Mouse (Mus musculus) neutrophil, adult 59 days (primary cell): ENCODE measurements around the gene Cd70. TPM values are rescaled to one million over a fixed set of nuclear protein-coding genes. Genes with fewer than 3 reads are reported as not detected.

Experiments
- total RNA-seq, 2 experiments: library from RNA; stranded (reverse); gene quantifications; 1 replicate in 1 of 2; 2 replicates in 1 of 2; pipeline ENCODE4 v1.2.4; 2023

The Cd70 gene
- total RNA-seq: not detected

DNA sequence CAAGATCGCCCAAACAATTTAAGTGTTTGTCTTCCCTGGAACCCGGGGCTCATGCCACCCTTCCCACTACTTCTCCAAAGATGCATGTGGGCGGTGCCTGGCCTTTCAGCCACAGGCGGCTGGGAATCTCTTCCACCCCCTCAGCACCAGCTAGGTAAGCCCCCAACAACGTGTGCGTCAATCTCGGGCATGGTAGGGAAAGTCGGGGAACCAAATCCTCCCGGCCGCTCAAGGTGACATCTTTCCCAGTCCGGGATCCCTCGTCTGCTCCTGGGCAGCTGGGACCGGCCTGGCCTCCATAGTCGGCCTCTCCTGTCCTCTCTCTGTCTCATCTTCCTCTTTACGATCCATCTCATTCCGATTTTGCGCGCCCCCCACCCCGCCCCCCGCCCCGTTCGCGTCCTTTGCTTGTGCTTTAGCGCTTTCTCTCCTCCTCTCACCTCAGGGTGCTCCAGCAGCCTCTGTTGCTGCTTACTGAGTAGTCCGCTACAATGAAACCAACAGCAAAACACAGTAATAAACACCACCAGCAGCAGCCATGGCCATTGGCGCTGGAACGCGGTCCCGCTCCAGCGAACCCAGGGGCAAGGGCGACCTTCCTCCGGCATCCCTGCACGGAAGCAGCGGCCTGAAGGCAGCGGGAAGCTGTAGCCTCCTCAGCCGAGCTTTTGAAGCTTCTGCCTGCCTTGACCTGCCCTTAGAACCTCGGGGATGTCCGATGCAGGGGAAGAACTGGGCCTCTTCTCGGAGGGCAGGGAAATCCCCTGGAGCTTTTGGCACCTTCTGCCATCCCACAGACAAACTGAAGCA lies at the start of gene Cd70:
Gene Cd70, minus strand, starts transcription at position 784 of the 810 bp plus-strand sequence.

DNA sequence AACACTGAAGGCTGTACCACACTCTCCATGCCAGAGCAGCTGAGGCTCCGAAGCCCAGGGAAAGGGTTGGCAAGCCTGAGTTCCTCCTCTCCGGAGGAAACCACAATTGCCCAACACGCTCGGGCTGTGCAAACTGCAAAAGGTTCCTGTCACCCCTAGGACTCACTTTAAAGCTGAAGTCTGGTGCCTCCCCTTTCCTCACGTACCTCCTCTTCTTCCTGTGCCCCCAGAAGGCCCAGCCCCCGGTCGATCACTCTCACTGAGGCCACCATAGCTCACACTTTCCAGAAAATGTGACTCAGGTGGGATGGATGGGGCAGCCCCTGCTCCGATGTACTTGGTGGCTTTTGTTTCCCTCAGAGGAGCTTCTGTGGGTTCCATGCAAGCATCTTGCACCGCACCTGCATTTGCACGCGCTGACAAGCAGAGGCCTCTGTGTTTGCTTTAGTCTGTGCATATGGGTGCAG lies 44.5 kb upstream of the Cd70 start, which contains the start of gene Tnfsf14:
Gene Tnfsf14, minus strand, starts transcription at position 137 of the 467 bp plus-strand sequence.

DNA sequence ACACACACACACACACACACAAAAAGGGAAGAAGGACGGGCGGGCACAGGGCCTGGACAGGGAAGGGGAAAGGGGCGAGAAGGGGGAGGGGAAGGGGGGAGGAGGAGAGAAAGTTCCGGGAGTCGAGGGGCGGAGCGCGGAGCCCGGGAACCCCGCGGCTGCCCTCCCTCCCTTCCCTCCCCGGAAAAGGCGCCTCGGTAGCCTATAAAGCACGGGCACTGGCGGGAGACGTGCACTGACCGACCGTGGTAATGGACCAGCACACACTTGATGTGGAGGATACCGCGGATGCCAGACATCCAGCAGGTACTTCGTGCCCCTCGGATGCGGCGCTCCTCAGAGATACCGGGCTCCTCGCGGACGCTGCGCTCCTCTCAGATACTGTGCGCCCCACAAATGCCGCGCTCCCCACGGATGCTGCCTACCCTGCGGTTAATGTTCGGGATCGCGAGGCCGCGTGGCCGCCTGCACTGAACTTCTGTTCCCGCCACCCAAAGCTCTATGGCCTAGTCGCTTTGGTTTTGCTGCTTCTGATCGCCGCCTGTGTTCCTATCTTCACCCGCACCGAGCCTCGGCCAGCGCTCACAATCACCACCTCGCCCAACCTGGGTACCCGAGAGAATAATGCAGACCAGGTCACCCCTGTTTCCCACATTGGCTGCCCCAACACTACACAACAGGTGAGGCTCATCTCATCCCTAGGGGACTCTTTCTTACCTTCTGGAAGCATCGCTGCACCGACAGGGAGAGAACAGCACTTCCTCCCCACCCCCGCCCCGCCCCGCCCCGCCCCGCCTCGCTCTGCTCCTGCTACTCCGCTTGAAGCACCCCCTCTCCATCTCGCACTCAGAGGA lies 44.2 kb downstream of the Cd70 start, which contains the start of gene Tnfsf9:
Gene Tnfsf9, plus strand, starts transcription at position 145 of the 854 bp plus-strand sequence.

Other genes with a start within 250 kb of the Cd70 start
- 10 to 100 TPM; 17.7 to 18.9 TPM for gene Mllt1, start 214.4 kb downstream of the Cd70 start, total RNA-seq
- not detected for gene Acer1, start 167.7 kb downstream of the Cd70 start, total RNA-seq
- gene Clpp, start 159.5 kb downstream of the Cd70 start, total RNA-seq: 10 to 100 TPM in 1 of 2 experiments, 1 to 10 TPM in 1; 9.5 to 11.6 TPM
- gene Alkbh7, start 152.4 kb downstream of the Cd70 start, total RNA-seq: 10 to 100 TPM in 1 of 2 experiments, 1 to 10 TPM in 1; 5.6 to 10.1 TPM
- gene Pspn, start 149.8 kb downstream of the Cd70 start, total RNA-seq: 1 to 10 TPM in 1 of 2 experiments, not detected in 1; 2.3 TPM
- gene Gtf2f1, start 138.5 kb downstream of the Cd70 start, total RNA-seq: 10 to 100 TPM; 48.4 to 52.2 TPM
- gene Gm17949, start 138.3 kb downstream of the Cd70 start, total RNA-seq: under 1 TPM; 0.31 to 0.33 TPM
- gene Khsrp, start 118.3 kb downstream of the Cd70 start, total RNA-seq: 10 to 100 TPM; 95.8 to 99.2 TPM
- not detected for gene Slc25a41, start 108.1 kb downstream of the Cd70 start, total RNA-seq
- gene Crb3, start 90.7 kb downstream of the Cd70 start, total RNA-seq: under 1 TPM in 1 of 2 experiments, not detected in 1; 0.64 TPM
- 1 to 10 TPM; 2.1 to 3.4 TPM for gene Slc25a23, start 89.9 kb downstream of the Cd70 start, total RNA-seq
- 100 to 1,000 TPM; 190 to 192 TPM for gene Dennd1c, start 71.3 kb downstream of the Cd70 start, total RNA-seq
- under 1 TPM in 1 of 2 experiments, not detected in 1; 0.16 TPM for gene Tubb4a, start 62.0 kb downstream of the Cd70 start, total RNA-seq
- gene Tnfsf9, start 44.5 kb downstream of the Cd70 start, total RNA-seq: 1 to 10 TPM; 2.6 to 3.0 TPM
- gene Tnfsf14, start 44.4 kb upstream of the Cd70 start, total RNA-seq: 10 to 100 TPM; 33.6 to 34.9 TPM
- gene C3, start 78.4 kb upstream of the Cd70 start, total RNA-seq: 100 to 1,000 TPM; 489 to 508 TPM
- 10 to 100 TPM; 52.0 to 56.1 TPM for gene Gpr108, start 98.7 kb upstream of the Cd70 start, total RNA-seq
- 1 to 10 TPM; 3.7 to 5.0 TPM for gene Trip10, start 99.7 kb upstream of the Cd70 start, total RNA-seq
- gene Vav1, start 129.3 kb upstream of the Cd70 start, total RNA-seq: 100 to 1,000 TPM; 162 to 170 TPM
- 10 to 100 TPM; 25.2 to 42.1 TPM for gene Adgre1, start 208.9 kb upstream of the Cd70 start, total RNA-seq